Mouse (Mus musculus) limb, embryonic 10.5 days (tissue): Measurements from ENCODE around the gene Ppp1r10. TPM values are rescaled to one million over a fixed set of nuclear protein-coding genes. Genes with fewer than 3 reads are reported as not detected.

Experiments
- DNase-seq: peaks from one replicate; pipeline ENCODE4 v3.0.0-alpha.2; 2017; ENCODE audit warnings: low spot score
- H3K27ac ChIP-seq: fragments of 300-500 bp; sonication (generic); 2 replicates; pipeline ENCODE4 v1.5.1; 2016; ENCODE audit warnings: mild to moderate bottlenecking
- H3K27me3 ChIP-seq: fragments of 300-500 bp; sonication (generic); 2 replicates; pipeline ENCODE4 v1.6.1; 2016; ENCODE audit warnings: low read depth, mild to moderate bottlenecking; ENCODE audit not compliant: poor library complexity, severe bottlenecking
- H3K36me3 ChIP-seq: fragments of 300-500 bp; sonication (generic); 2 replicates; pipeline ENCODE4 v1.6.1; 2016; ENCODE audit warnings: mild to moderate bottlenecking, moderate library complexity
- H3K4me1 ChIP-seq: fragments of 300-500 bp; sonication (generic); 2 replicates; pipeline ENCODE4 v1.6.1; 2016
- H3K4me3 ChIP-seq: fragments of 300-500 bp; sonication (generic); 2 replicates; pipeline ENCODE4 v1.5.1; 2016; ENCODE audit warnings: mild to moderate bottlenecking, moderate library complexity
- H3K9me3 ChIP-seq: fragments of 300-500 bp; sonication (generic); replicated peaks from 2 replicates; pipeline ENCODE4 v1.6.1; 2016; ENCODE audit warnings: mild to moderate bottlenecking
- WGBS: fragments of 180-500 bp; shearing (Covaris S2); methylation state at CpG from one replicate; pipeline ENCODE4 v1.1.7; 2016; 5-methylcytosine and 5-hydroxymethylcytosine counted together
- polyA plus RNA-seq: library from polyadenylated mRNA; unstranded; fragments of >200 nt; fragmentation: Nextera tagmentation; extraction: Ambion mirVana; gene quantifications from 2 replicates; pipeline ENCODE4 v1.2.1, GENCODE M21; 2016

The Ppp1r10 gene
- polyA plus RNA-seq, 1 experiment from 2014 or later = 63.4 TPM

DNA sequence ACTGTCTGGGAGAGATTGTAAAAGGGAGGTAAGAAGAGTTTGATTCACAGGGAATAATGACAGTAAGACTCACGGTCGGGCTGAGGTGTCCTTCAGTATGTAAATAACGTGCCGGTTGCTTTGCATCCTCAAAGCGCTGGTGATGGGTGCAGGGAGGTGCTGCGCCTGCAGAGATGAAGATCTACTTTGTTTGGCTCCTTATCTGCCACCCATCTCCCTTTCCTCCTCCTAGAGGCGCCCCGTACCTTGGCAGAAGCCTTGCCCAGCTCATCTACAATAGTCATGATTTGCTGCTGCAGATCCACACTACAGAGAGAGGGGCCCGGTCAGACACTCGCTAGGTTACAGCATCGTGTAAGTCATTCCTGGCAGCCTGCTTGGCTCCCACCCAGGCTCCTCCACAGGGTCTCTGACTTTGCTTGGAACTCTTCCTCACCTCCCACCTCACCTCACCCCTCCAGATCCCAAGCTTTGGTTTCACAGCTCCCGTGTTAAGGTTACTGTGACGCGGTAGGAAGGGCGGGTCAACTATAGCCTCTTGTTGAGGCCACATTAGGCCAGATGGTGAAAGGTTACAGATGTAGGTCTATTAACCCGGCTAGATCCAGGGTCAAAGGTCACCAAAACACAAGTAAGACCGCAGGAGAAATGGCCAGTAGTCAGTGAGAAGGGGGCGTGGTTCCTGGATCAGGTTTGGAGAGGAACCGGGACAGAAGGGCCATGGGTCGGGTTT is 6.9 kb upstream of the Ppp1r10 start:
- H3K4me3 ChIP-seq = peak overlapping the region; percentile 81
- no peak for DNase-seq
- H3K27me3 ChIP-seq = no peaks in the 10 kb centered on the region
- H3K36me3 ChIP-seq = peaks cover 82% of the 10 kb centered on the region
- no peaks in the 10 kb centered on the region for H3K9me3 ChIP-seq
- H3K27ac ChIP-seq = peak overlapping the region; percentile 91
- WGBS = 29% methylated on average over 20 of the region's 20 CpGs
- H3K4me1 ChIP-seq = peaks cover 16% of the 10 kb centered on the region

DNA sequence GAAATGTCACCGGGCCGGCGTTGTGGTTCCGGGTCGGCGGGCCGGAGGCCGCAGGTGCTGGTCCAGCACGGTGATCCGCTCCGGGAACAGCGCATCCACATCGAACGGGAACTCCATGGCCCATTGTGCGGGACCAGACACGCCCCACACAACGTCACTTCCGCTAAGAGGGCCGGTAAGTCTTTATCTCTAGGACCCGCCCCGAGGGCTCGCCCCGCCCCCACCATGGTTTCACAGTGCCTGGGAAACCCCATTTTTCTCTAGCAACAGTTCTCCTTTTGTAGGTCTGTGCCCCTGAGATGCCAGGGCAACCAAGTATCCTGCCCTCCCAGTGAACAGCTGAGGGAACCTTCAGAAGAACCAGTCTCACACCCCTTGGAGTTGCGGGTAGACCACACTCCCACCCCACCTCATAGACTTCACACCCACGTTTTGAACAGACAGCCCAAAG is 6.3 kb upstream of the Ppp1r10 start, which contains the start of gene Atat1:
Atat1 (minus strand) TSS at position 157 of the 451 bp plus-strand sequence.
- H3K9me3 ChIP-seq = no peaks in the 10 kb centered on the region
- DNase-seq = peak; percentile 98
- peaks cover 79% of the 10 kb centered on the region for H3K36me3 ChIP-seq
- 5% methylated on average over 25 of the region's 25 CpGs for WGBS
- no peaks in the 10 kb centered on the region for H3K27me3 ChIP-seq
- H3K27ac ChIP-seq = peak within 1 kb of the TSS; percentile 91
- H3K4me3 ChIP-seq = peak within 1 kb of the TSS; percentile 81
- peaks cover 16% of the 10 kb centered on the region for H3K4me1 ChIP-seq

DNA sequence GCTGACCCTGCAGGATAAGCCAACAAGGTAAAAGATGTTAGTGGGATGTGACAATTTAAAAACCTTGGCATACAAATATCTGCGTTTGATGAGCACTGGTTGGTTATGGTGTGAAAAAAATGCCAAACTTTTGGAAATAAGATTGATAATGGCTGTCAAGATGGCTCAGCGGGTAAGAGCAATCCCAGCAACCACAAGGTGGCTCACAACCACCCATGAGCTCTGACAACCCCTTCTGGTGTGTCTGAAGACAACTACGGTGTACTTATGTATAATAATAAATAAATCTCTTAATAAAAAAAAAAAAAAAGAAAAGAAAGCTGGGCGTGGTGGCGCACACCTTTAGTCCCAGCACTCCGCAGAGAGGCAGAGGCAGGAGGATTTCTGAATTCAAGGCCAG is 1.3 kb upstream of the Ppp1r10 start:
- WGBS = 87% methylated on average over 6 of the region's 6 CpGs
- H3K27ac ChIP-seq = no peak overlapping the region
- no peaks in the 10 kb centered on the region for H3K9me3 ChIP-seq
- peak overlapping the region; percentile 79 for H3K4me3 ChIP-seq
- peaks cover 16% of the 10 kb centered on the region for H3K4me1 ChIP-seq
- no peaks in the 10 kb centered on the region for H3K27me3 ChIP-seq
- no peak for DNase-seq
- H3K36me3 ChIP-seq = peaks cover 54% of the 10 kb centered on the region

DNA sequence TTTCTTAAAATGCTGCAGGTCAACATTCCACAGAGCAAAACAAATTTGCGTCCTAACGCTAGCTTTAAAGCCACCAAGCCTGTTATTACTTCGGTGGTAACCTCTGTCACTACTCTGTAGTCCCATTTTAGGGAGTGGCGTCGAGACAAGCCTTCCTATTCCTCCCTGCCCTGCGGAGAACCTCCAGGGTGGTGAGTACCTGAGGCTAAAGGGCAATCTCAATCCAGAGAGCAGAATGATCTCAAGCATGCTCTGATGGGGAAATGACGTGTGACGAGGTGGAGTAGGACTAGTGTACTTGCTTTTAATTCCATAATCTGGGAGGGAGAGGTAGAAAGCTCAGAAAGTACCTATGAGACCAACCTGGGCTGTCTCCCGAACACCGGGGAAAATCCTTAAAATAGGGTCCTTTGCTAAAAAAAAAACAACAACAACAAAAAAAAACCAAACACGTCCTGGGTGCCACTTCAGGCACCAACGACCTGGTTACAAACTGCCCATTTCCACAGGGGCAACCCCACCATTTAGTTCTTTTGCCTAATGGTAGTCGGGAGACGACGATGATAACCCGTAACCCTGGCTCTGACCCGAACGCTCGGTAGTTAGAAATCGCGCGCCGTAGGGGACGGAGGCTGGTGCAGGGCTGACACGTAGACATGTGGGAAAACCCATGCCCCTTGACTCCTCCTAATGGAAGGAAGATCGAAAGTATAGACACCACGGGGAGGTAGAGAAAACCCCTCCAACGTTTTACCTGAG is 517 bp upstream of the Ppp1r10 start:
- Histone ChIP-seq H3K9me3 (no peaks in the 10 kb centered on the region), H3K27ac (peak overlapping the region; percentile 96), H3K4me1 (peaks cover 20% of the 10 kb centered on the region), H3K27me3 (no peaks in the 10 kb centered on the region), H3K36me3 (peaks cover 59% of the 10 kb centered on the region), H3K4me3 (peak overlapping the region; percentile 79)
- DNase-seq = no peak
- 2% methylated on average over 28 of the region's 28 CpGs for WGBS

DNA sequence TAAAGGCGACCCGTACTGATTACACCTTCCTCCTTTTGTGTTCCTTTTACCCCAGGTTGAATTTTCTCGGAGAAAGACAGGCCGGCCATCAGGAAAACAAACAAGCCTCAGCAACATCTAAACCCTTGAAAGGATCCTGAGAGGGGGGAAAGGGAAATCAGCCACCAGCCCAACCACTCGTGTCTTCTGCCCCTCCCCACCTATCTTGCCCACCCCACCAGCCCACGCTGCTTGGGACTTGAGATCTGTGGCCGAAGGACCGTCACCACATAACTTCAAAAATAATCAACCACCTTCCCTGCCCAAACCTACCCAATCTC is 869 bp downstream of the Ppp1r10 start:
- Histone ChIP-seq H3K36me3 (peaks cover 49% of the 10 kb centered on the region), H3K4me3 (peak overlapping the region; percentile 79), H3K9me3 (no peaks in the 10 kb centered on the region), H3K27ac (peak overlapping the region; percentile 96), H3K4me1 (peaks cover 22% of the 10 kb centered on the region), H3K27me3 (no peaks in the 10 kb centered on the region)
- 1% methylated on average over 8 of the region's 8 CpGs for WGBS
- no peak for DNase-seq

DNA sequence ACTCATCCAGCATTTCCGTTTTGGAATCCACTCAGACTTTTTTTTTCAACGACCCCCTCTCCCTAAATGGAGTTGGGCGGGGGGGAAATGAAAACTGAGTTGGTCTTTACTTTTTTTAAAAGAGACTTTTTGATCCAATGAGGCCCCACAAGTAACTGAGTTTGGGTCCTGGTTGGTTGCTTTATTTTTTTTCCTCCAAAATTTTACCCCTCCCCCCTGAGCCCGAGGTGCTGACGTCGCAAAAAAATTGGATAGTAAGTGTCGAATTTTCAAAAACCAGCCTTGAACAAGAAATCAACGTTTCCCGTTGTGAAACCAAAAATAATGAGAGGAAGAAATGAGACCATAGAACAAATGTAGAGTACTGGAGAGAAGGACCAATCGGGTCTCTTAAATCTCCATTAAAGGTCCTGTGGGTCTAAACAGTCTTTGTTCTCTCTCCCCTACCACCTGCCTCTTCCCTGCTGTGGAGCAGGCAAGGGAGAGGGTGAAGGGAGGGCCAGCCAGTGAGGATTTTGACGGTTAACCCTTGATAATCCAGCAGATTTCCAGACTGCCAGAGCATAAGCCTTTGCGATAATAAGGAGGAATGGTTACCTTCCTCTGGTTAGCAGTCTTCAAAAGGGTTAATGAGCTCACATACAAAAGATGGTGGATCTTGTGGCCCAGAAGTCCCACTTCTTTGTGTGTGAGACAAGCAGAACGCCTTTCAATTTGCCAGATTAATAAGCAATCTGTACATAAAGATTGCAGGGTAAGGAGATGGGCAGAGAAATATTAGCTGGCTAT is 1.4 kb downstream of the Ppp1r10 start:
- Histone ChIP-seq H3K36me3 (peaks cover 49% of the 10 kb centered on the region), H3K9me3 (no peaks in the 10 kb centered on the region), H3K27me3 (no peaks in the 10 kb centered on the region), H3K4me3 (peak overlapping the region; percentile 79), H3K27ac (peak overlapping the region; percentile 96), H3K4me1 (peaks cover 22% of the 10 kb centered on the region)
- peak; percentile 64 for DNase-seq
- WGBS = under 1% methylated on average over 13 of the region's 13 CpGs

DNA sequence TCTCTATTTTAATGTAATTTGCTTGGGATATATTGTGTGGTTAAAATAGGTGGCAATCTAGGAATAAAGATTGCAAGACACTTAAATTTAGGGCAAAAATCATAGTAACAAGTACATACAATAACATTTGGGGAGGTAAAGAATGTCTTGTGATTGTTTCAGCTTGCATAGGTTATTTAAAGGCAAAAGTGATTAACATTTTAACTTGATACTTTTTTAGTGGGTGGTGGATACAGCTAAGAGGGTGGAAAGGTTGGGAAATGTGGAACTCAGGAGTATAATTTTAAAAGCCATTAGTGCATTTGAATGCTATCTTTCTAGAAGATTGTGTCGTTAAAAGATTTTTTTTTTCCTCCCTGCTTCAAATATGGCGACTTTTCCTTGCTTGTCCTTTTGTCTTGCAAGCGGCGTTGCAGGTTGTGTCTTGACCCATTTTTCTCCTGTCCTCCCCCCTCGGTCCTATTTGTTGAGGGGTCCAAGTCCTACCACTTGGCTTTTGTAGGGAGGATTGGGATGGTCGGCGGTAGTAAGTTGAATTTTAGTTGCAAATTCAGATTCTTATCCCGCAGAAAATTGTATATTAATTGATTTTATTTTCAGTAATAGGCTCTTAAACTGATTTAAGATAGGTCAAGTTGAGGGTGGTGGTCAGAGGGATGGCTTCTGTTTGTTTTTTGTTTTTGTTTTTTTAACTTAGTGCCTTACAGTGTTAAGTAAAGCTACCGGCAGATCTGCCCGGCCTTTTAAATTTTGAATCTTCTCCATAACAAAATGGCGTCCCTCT is 2.2 kb downstream of the Ppp1r10 start:
- Histone ChIP-seq H3K4me1 (peaks cover 22% of the 10 kb centered on the region), H3K36me3 (peaks cover 49% of the 10 kb centered on the region), H3K9me3 (no peaks in the 10 kb centered on the region), H3K27ac (peak overlapping the region; percentile 96), H3K27me3 (no peaks in the 10 kb centered on the region), H3K4me3 (peak overlapping the region; percentile 79)
- DNase-seq = peak; percentile 60
- under 1% methylated on average over 11 of the region's 11 CpGs for WGBS

DNA sequence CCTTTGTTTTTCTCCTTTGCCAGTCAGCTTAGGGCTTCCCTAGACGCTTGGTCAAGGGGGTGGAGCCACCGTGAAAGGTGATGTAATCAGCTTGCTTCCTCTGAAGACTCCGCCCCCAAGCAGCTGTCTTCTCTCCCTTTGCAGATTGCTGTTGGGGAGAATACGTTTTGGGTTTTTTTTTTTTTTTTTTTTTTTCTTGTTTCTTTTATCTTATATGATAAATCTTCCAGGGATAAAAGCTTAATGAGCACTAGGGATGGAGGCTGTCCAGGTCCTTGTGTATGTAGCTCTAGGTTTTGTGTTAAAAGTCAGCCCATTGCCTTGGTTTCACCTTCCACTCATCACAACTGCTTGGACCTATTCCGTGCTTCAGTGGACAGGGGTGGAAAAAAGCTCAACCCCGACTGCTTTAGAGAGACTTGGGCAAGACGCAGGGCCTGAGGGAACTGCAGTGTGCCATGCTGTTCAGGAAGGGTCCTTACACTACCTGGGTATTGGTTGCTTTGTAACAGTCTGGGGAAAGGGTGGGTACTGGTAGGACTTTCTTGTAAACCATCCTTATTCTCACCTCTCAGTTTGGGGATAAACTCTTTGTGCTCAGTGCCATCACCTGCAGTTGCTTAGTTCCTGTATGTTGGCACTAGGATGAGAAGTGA is 3.0 kb downstream of the Ppp1r10 start:
- H3K36me3 ChIP-seq = peaks cover 50% of the 10 kb centered on the region
- H3K27ac ChIP-seq = peak overlapping the region; percentile 96
- WGBS = 20% methylated on average over 7 of the region's 7 CpGs
- no peaks in the 10 kb centered on the region for H3K9me3 ChIP-seq
- DNase-seq = peak; percentile 84
- H3K4me1 ChIP-seq = peaks cover 22% of the 10 kb centered on the region
- no peaks in the 10 kb centered on the region for H3K27me3 ChIP-seq
- peak overlapping the region; percentile 79 for H3K4me3 ChIP-seq

DNA sequence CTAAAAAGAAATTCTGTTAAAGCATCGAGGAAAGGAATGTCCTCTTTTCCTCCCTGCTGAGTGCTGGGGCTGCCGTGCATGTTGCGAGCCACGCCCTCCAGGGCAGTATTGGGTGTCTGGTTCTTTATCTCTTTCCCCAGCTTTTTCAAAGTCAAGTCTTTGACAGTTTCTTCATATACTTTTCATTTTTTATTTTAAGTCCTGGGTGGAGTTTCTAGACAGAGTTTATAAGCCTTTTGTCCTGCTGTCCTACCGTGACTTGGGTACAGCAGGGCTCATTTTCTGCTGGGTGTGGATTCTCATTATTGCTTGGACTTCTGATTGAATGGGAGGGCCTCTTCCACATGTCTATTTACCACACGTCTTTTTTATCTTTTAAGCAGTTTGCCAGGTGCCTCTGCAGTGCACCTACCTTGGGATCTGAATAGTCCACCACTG is 3.6 kb downstream of the Ppp1r10 start:
- DNase-seq = no peak
- Histone ChIP-seq H3K4me1 (peaks cover 22% of the 10 kb centered on the region), H3K36me3 (peaks cover 52% of the 10 kb centered on the region), H3K27me3 (no peaks in the 10 kb centered on the region), H3K4me3 (peak overlapping the region; percentile 79), H3K27ac (peak overlapping the region; percentile 96; the same call in 1 of the 2 replicates), H3K9me3 (no peaks in the 10 kb centered on the region)
- 77% methylated on average over 6 of the region's 6 CpGs for WGBS

DNA sequence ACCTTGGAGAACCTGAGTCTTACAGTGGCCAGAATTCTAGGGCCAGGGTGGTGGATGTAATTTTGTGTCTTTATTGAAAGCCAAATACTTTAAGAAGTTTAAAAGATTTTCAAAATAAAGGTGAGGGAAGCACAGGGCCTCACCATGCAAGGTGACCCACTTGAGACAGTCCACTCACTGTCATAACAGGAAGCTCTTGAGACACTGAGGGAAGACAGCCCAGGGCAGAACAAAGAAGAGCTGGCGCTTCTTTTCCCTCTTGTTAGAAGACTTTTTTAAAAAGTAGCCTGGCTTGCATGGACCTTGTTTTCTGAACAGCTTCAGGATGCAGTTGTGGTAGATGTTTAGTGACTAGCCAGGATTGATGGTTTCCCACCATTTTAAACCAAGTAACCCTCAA is 4.2 kb downstream of the Ppp1r10 start:
- no peaks in the 10 kb centered on the region for H3K9me3 ChIP-seq
- no peak overlapping the region; the same call in 1 of the 2 replicates for H3K27ac ChIP-seq
- peak overlapping the region; percentile 79; the same call in 1 of the 2 replicates for H3K4me3 ChIP-seq
- H3K36me3 ChIP-seq = peaks cover 57% of the 10 kb centered on the region
- H3K4me1 ChIP-seq = peaks cover 20% of the 10 kb centered on the region
- DNase-seq = no peak
- 90% methylated on average over 1 of the region's 1 CpGs for WGBS
- H3K27me3 ChIP-seq = no peaks in the 10 kb centered on the region

DNA sequence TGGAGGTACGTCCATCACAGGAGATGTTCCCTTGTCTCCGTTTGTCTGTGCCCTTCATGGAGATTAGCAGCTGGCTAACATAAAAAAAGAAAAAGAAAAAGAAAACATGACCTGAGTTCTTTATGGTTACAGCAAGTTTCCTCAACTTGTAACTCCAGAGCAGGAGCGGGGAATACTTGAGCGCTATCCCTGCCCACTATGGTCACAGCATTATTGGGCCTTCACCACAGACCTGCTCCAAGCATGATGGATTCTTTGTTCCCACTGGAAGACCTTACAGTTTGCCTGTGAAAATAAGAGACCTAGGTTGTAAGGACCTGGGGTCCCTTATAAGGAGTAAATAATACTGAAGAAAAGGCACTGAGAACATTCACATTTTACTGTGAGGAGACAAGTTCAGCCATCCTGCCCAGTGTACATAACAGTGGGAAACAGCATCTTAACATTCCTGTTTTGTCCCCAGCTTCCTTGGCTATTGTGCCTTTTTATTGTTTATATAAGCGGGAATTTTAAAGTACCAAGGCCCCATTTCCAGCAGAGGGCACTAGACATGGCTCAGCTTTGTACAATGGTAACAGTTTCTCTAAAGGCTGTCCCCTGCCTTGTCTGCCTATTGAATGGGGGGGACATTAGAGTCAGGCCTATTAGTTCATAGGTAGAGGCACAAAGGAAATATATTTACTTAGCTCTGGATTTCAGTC is 4.8 kb downstream of the Ppp1r10 start:
- Histone ChIP-seq H3K9me3 (no peaks in the 10 kb centered on the region), H3K27ac (peak overlapping the region; percentile 56), H3K36me3 (peaks cover 64% of the 10 kb centered on the region), H3K4me1 (peaks cover 17% of the 10 kb centered on the region), H3K27me3 (no peaks in the 10 kb centered on the region), H3K4me3 (no peak overlapping the region)
- 84% methylated on average over 5 of the region's 5 CpGs for WGBS
- no peak for DNase-seq
